Mouse (Mus musculus) spleen, adult 12 weeks (tissue): ENCODE data around the gene As3mt.
"Not testable (repeated sequence)": the region's sequence is repeated elsewhere in the genome, so short reads cannot be mapped to it uniquely, and the experiment has no call there.

Source experiments
- DNase-seq: peaks from one replicate; pipeline ENCODE4 v3.0.0; 2022; ENCODE audit warnings: low spot score

The As3mt gene

DNA sequence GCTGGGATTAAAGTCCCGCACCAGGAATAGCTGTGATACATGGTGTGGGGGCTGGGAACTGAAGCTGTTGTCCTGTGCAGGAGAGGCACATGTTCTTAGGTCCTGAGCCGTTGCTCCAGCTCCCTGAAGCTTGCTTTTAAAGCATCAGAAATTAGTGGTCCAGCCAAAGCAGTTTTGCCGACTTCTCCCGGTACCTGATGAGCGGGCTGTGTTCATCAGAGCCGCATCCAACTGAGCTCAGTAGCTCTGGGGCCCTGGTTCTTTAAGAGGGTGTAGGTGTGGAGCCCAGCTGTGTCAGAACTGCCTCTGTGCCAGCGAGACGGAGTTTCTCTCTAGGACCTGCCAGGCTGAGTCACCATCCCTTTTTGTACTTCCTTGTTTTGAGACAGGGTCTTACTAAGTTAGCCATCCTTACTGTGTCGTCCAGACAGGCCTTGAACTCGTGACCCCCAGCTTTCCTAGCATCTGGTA is 8.2 kb upstream of the As3mt start:
- no peak for DNase-seq

DNA sequence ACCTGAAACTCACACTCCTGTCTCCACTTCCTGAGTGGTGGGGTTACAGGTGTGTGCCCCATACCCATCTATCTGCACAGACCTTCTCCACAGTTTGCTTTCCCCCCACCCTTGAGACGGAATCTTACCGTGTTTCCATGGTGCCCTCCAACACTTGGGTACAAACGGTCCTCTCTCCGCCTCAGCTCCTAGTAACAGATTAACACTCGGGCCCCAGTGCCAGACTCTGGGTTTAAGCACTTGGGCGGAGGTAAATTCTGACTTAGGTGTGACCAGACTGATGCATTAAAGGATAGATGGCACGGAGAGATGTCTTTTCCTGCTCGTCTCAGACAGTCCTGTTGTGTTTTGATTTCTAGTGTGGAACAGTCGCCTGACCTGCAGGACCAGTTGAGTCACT is 6.1 kb upstream of the As3mt start:
- DNase-seq = no peak

DNA sequence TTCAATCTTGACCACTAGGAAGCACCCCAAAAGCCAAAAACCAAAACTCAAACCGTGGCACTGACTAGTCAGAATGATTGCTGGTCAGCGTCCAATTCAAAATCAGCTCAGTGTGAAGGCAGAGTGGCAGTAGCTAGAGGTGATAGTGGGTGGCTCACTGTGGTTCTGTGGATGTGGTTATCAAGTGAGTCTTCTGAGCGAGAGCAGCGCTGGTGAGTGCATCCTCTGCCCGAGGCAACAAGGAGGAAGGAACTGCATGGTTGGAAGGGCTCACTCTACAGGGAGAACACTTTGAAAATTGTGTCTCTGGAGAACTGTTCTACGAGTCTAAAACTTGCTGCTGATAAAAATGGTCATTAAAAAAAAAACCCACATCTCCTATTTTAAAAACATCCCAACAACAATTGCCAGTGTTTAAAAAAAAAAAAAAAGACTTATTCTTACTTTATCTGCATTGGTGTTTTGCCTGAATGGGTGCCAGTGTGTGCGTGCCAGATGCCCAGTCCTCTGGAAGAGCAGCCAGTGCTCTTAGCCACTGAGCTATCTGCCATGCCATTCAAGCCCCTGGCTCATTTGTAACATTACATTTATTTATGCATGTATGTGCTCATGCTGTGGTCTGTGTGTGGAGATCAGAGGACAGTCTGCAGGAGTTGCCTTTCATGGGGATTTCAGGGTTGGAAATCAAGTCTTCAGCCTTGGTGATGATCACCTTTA is 1.3 kb upstream of the As3mt start:
- no peak for DNase-seq

DNA sequence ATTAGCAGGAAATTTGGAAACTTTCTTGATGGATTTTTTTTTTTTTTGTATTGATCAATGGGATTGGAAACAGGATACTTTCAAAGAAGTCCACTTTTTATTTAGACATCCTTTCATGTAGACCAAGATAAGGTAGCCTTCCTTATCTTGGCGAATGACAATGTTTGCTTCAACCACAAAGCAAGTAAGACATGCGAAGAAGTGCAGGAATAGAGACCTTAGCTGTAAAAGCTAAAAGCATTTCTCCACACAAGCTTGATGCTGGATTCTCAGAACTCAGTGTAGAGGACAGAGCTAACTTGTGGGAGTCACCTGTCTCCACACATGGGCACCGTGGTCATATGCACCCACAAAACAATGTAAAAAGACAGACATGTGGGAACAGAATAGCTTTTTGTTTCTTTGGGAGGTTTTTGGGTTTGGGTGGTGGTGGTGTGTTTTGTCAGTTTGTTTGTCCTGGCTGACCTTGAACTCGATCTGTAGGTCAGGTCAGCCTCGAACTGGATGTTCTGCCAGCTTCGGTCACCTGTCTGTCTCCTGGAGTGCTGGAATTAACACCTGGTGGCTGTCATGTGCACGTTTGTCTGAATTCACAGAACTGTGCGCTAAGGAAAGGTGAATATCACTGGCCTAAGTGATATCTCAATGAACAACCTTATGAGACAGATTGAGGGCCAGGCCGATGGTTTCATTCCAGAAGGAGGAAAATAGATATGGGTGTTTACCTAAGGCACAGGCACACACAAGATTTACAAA is 540 bp upstream of the As3mt start:
- DNase-seq = no peak

DNA sequence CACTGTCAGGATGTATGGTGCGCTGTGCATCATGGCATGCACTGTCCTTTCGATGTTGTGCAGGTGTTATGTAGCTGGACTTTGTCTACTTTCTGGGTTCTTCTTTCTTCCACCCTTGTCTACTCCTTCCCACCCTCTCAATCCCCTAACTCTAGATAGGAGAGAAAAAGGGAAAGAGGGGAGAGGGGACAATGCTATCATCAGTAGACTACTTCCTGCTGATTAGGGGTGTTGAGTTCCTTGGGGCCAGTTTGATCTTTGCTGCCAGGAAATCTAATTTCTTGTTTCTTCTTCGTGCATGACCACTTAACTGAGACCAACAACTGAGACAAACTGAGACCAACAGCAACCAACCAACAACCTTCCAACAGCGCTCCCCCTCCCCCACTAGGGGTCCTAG is 3.4 kb downstream of the As3mt start:
- no peak for DNase-seq

DNA sequence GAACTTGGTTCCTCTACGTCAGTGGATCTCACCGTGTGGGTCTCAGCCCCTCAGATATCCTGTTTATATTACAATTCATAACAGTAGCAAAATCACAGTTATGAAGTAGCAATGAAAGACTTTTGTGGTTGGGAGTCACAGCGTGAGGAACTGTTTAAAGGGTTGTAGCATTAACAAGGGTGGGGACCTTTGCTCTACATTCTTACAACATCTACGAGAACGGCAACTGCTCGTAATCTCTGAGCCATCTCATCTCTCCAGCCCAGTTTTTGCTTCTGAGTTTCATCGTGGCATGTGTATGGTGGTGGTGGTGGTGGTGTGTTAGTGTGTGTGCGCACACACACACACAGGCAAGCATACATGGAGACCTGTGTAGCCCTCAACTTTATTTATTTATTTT is 7.0 kb downstream of the As3mt start:
- no peak for DNase-seq

DNA sequence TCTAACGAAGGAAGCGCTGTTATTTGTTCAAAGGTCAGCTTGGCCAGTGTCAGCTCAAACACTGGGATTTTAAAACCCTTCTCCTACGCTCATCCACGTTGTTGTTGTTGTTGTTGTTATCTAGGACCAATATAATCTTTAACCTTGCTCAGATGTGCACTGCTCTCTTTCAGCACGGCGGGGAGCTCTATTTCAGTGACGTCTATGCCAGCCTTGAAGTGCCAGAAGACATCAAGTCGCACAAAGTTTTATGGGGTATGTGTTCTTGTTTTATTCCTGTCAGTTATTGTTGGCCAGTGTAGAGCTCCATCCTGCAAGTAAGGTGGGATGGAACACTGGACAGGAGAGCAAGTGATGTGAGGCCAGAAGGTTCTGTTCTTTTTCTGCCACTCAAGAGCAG is 7.8 kb downstream of the As3mt start:
- DNase-seq = no peak

DNA sequence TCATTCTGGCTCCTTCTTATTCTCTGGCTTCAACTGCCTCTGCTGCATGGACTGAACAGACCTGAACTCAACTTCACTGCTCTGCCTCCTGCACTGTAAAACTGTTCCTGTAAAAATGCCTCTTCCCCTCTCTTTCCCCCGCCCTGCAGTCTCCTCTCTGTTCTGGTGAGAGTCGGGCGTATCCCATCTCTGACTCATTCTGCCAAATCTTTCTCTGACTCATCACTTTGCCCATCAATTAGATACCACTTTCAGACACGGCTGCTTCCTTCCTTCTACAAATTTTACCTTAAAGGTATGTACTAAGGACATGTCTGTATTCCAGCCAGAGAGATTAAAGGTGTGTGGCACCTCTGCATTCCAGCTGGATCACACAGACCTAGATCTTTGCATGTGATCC is 10.9 kb downstream of the As3mt start:
- DNase-seq = no peak

DNA sequence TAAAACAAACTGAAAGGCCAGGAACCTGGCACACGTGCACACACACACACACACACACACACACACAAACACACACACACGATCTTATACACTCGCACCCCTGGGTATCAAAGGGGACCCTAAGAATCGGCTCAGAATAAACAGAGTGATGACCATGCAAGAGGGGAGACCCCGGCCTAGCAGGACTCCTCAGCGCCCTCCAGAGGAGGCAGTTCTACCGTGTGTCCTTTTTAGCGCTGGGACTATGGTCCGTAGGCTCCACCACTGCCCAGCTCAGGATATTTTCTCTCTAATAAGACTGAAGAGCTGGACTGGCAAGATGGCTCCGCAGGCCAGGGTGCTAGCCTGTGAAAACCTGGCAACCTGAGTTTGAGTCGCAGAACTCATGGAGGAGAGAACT is 17.2 kb downstream of the As3mt start:
- no peak for DNase-seq

DNA sequence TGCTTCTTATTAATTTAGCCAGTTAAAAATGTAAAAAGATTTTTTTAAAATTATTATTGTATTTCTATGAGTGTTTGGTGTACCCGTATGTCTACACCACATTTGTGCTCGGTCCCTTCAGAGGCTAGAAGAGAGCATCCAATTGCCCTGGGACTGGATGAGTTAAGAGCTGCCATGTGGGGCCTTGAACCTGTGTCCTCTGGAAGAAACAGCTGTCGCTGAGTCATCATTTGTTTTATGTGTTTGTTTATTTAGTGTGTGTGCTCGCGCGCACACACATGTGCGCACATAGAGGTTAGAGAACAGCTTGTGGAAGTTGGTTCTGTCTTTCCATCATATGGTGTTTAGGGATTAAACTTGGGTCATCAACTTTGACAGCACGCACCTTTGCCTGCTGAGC is 18.9 kb downstream of the As3mt start:
- DNase-seq = no peak

DNA sequence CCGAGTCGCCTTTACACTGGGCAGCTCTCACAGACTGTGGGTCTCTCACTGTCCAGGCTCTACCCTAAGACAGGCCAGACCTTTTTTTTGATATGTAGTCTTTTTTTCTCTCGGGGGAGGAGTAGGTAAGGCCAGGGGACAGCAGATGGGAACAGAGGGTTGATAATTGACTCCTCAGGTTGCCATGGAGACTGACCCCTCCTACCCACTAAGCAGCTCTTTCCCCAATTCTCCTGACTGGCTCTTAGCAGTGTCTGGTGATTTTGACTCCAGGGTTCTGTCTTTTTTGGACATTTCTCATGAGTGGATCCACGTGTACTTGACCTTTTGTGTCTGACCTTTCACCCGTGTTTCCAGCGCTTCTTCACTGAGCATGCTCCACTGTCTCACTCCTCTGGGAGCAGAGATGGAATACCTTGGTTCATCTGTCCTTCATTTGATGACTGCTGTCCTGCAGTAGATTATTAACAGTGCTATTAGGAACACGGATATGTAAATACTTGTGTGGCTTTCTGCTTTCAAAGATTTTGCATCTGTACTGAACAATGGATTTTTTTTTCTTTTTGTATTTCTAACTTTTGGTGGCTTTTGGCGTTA is 20.0 kb downstream of the As3mt start:
- no peak for DNase-seq

DNA sequence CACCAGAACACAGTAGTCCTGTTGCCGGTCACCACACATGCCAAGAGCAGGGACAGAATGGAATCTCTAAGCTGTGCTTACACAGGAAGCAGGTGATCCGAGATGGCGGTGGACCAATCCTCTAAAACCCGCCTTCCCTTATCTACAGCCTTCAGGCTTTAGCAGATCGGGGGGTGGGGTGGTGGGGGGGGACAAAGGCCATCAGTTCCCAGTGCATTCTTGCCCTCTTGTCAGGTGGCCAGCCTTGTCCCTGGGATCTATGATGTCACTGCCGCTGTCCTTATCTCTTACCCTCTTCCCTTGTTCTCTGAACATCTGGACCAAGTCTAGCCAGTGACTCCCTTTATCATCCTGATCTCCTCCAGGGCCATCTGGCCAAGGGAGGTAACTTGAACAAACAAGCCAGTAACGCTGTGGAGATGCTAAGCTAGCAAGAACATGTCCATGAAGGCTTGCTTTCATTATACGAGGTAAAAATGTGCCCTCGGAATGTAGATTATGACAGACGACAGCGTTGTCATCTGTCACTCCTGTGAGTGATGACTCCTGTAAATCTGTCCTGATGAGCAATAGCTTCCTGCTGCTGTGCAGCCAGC is 20.8 kb downstream of the As3mt start:
- no peak for DNase-seq

DNA sequence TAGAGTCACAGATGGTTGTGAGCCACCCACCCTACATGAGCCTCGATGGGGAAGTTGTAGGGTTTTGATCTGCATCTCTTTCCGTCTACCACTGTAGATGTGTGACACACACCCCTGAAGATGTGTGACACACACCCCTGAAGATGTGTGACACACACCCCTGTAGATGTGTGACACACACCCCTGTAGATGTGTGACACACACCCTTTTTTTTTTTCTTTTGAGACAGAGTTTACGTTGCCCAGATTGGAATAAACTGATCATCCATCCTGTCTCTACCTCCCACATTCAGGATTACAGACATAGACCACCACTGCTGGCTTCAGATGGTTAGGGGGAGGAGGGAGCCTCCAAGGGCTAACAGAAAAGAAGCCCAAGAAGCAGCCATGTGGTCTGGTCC is 21.7 kb downstream of the As3mt start:
- no peak for DNase-seq

DNA sequence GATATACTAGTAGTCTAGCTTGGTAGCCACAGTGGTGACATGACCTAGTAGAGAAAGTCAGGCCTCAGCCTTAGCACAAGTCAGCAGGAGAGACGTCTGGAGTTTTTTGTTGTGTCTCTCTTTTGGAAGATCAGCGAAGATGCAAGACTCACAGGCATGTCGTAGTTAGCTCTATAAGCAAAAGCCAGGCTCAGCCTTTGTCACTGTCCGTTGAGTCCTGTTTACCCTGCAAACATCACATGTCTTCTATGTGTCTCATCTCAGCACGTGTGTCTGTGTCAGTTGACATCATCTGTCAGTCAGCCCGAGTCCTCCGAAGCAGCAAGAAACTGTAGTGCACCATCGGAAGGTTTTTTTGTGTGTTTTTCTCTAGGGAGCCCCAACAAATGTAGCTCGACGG is 24.1 kb downstream of the As3mt start:
- DNase-seq = no peak

DNA sequence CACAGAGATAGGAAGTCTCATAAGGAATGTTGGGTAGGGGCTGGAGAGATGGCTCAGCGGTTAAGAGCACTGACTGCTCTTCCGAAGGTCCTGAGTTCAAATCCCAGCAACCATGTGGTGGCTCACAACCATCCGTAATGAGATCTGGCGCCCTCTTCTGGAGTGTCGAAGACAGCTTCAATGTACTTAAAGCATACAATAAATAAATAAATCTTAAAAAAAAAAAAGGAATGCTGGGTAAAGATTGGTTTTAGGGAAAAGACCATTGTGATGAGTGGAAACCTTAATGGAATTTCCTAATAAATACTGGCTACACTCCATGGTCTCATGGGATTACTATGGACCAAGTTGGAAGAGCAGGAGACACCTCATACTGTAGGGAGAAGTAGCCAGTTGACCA is 25.4 kb downstream of the As3mt start:
- DNase-seq = not testable (repeated sequence)

DNA sequence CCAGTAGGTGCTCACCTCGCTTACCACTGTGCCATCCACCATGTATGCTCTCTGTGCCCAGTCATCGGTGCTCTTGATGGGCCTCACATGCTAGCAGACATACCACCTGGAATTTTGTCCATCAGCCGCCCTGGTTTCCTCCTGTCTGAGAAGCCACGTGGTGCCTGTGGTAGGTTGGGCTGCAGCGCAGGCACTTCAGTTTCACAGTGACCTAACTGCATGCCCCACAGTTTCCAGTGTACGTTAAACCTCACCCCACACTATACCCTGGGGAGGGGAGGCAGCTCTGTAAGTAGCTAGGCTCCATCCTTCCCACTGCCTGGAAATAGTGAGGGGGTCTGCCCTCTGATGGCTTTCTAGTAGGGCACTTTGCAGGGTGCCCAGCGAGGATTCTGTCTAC is 26.4 kb downstream of the As3mt start:
- no peak for DNase-seq

DNA sequence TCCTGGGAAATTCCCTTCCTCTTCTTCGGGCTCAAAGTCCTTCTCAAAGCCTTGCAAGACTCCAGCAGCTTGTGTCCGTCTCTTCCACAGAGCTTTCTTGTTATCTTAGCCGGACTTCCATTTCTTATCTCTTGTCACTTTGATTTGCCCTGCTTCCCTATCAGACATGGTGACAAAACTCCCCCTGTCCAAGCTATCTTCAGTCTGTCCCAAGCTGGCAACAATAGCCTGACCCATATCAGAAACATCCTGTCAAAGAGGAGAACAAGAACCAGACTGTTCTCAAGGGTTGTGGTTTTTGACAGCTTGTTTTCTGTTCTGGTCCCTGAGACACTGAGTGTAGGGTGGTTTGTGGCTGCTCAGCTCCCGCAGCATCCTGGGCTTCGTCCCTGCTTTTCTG is 28.0 kb downstream of the As3mt start:
- DNase-seq = no peak

DNA sequence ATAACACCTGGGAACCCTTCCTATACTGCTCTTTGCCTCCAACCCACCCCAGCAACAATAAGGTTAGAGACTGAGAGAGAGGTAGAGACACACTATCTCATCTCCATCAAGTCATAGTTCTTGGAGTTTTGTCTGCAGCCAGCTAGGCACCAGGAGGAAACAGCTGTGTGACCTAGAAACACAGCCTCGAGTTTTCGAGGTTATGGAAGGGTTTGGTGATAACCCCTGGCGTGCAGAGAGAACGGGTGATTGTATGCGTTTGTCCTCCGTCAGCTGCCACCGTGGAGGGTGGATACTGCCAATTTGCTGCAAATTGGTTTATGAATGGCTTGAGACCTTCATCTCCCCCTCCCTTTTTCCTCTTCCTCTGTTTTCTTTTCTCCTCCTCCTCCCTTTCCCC is 29.8 kb downstream of the As3mt start:
- no peak for DNase-seq

DNA sequence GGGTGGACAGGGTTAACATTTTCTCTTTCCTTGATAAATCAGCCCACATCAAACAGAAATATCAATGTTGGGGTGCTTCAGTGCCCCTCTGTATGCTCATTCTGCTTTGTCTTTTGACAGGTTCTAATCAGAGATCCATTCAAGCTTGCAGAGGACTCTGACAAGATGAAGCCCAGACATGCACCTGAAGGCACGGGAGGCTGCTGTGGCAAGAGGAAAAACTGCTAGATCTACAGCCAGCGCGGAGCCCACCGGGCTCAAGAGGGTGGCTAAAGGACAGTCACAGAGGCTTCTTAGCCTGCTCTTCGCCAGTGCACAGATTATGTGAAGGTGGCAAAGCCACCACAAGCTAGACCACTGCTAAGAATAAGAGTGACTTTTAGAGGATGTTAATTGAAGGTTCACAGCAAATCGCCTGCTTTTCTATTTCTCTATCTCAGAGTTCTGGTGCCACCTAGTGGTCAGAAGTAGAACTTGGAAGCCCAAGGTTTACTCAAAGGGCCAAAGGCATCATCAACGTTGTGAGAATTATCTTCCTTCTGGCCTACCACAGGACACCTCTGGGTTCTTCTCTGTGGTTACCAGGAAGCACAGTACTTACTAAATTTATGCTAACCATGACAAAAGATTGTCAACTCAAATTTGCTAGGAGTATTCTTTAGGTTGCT is 33.2 kb downstream of the As3mt start:
- DNase-seq = no peak

DNA sequence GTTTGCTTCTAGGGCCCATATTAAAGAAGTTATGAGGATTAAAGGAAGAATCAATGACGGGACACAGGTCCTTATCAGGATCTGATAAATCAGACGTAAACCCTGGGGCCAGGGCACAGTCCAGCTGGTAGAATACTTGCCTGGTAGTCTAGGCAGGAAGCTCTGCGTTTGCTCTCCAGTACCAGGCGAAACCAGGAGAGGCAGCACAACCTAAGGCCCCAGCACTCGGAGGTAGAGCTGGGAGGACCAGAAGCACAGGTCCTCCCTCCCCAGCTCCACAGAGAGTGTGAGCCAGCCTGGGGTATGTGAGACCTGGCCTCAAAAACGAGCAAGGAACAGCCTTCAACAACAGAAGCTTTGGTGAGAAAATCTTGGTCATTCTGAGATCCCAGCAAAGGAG is 34.3 kb downstream of the As3mt start:
- DNase-seq = no peak

DNA sequence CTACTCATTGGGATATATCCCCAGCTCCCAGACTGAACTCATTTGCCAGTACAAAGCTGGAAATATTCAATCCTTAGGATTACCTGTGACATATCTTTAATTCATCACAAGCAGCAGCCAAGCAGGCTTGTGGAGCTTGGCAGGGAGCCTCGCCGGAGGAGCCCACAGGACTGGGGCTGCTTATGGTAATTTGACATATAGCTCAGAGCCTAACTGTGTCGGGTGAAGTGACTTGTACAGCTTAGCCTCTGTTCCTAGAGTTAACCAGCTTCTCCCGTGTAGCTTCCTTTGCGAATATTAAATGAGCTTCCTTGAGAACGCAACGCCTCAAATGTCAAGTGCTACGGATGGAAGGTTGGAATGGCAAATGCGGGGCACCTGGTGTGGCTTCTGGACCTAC is 37.4 kb downstream of the As3mt start:
- DNase-seq = no peak

DNA sequence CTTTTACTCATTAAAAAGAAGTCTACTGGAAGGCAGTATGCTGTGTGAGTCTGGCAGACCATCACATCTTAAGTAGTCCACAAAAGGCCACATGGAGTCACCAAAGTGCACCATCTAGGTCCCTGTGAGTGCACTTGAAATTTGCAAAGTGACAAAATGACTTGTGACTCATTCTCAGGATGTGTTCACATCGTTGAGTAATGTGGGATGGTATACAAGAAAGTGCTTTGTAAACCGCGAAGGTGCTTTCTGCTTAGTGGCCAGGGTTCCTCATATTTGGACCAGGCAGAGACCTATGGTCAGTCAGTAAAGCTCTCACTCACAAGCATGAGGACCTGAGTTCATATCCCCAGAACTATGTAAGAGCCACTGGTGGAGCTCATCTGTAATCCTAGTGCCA is 40.5 kb downstream of the As3mt start:
- no peak for DNase-seq

DNA sequence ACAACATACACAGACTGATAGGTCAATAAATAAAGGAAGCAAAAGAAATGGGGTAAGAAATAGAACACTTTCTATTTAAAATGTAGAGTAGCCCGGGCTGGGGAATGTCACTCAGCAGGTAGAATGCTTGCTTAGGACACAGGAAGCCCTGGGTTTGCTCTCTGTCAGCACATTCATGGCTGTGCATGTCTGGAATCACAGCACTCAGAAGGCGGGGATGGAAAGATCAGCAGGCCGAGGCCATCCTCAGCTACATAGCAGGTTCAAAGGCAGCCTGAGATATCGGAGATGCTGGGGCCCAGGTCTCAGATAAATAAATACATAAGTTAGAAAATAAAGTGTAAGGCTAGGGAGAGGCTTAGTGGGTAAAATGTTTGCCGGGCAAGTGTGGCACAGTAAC is 45.0 kb downstream of the As3mt start:
- no peak for DNase-seq
